Mouse (Mus musculus) megakaryocyte, embryonic 14.5 days (primary cell): Measurements from ENCODE around the gene Unc79. TPM values are rescaled to one million over a fixed set of nuclear protein-coding genes. Genes with fewer than 3 reads are reported as not detected.

Source experiments
- H3K27me3 ChIP-seq: replicated peaks from 2 replicates; pipeline ENCODE3; 2012; ENCODE audit warnings: inconsistent platforms
- H3K36me3 ChIP-seq: replicated peaks from 2 replicates; pipeline ENCODE3; 2012; ENCODE audit warnings: low read length, inconsistent platforms, mixed read lengths
- H3K4me1 ChIP-seq: 2 replicates; pipeline ENCODE4 v1.6.1; 2012; ENCODE audit warnings: inconsistent platforms
- H3K4me3 ChIP-seq: replicated peaks from 2 replicates; pipeline ENCODE3; 2012; ENCODE audit warnings: moderate library complexity, mild to moderate bottlenecking, inconsistent platforms
- H3K9me3 ChIP-seq: 2 replicates; pipeline ENCODE4 v1.6.1; 2012; ENCODE audit warnings: inconsistent platforms
- FLI1 ChIP-seq: IDR thresholded peaks from 2 replicates; pipeline ENCODE4 v1.6.1; 2012; ENCODE audit warnings: low read length, inconsistent platforms, mixed read lengths
- GATA1 ChIP-seq: IDR thresholded peaks from 3 replicates; pipeline ENCODE4 v1.6.1; 2012; ENCODE audit warnings: mixed read lengths, low read length, inconsistent platforms, borderline replicate concordance
- polyA plus RNA-seq: library from polyadenylated mRNA; stranded (reverse); fragments of >175 nt; gene quantifications from 2 replicates; pipeline ENCODE4 v1.2.3, GENCODE M21; 2012; ENCODE audit warnings: low replicate concordance; ENCODE audit not compliant: insufficient read depth

The Unc79 gene
- polyA plus RNA-seq, 1 experiment = 0.06 TPM

DNA sequence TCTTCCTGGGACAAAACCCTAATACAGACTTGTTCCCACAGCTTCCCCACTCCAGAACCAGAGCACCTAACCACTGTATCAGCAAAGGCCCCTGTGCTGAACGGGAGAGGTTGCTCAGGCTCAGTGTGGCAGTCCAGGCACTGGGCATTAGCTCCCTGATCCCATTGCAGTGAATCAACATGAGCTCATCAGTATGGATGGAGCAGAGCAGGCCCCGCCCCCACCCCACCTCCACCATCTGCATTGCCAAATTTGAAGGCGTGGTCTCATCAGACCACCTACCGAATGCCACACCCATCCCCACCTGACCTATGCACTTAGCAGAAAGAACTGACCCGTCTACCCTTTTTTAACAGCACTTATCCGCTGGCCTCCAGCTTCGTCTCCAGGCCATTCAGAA, 234.4 kb downstream of the Unc79 start:
- H3K4me3 ChIP-seq = no peak overlapping the region
- H3K27me3 ChIP-seq = peaks cover 5% of the 10 kb centered on the region
- H3K9me3 ChIP-seq = no peaks in the 10 kb centered on the region
- no peaks in the 10 kb centered on the region for H3K4me1 ChIP-seq
- TF ChIP-seq FLI1 (no peak), GATA1 (no peak)
- H3K36me3 ChIP-seq = no peaks in the 10 kb centered on the region

DNA sequence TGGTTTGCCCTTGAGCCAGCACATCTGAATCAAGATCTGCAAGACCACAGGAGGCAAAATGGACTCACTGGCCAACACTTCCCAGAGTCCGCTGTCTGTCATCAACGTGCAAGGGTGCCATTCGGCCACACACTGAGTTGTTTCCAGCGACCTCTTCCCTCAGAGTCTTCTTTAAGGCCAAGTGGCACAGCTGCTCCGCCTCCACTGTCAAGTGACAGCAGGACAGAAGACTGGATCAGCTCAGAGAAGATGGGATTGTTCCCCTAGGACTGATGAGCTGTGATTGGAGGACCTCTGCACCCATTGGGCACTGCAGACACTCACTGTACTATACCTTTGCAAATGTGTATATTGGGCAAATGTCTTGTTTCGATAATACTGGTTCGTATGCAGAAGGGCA, 238.4 kb downstream of the Unc79 start:
- no peaks in the 10 kb centered on the region for H3K9me3 ChIP-seq

DNA sequence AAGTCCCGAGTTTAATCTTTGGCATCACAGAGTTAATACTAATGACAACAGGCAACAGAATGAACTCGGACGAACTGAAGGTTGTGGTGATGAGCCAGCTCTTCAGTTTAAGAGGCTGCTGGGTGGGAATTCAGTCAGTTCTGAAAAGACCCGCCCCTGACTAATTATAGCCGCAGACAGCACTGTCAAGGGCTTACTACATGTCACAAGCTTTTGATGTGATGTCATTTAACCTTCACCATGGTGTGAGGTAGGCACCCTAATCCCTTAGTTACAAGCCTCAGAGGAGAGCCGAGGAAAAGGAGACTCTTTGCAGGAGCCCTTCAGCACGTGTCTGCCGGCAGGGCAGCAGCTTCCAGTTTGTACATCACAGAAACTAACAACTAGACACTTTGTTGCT, 239.6 kb downstream of the Unc79 start:
- Histone ChIP-seq H3K27me3 (peaks cover 6% of the 10 kb centered on the region), H3K4me3 (no peak overlapping the region), H3K9me3 (no peaks in the 10 kb centered on the region), H3K36me3 (no peaks in the 10 kb centered on the region), H3K4me1 (no peaks in the 10 kb centered on the region)
- TF ChIP-seq FLI1 (no peak), GATA1 (no peak)

More for the DNA sequence above, 238.4 kb downstream of the Unc79 start:
- TF ChIP-seq FLI1 = no peak
- no peak for TF ChIP-seq GATA1
- Histone ChIP-seq H3K4me1 (no peaks in the 10 kb centered on the region), H3K27me3 (peaks cover 4% of the 10 kb centered on the region), H3K36me3 (no peaks in the 10 kb centered on the region), H3K4me3 (no peak overlapping the region)

DNA sequence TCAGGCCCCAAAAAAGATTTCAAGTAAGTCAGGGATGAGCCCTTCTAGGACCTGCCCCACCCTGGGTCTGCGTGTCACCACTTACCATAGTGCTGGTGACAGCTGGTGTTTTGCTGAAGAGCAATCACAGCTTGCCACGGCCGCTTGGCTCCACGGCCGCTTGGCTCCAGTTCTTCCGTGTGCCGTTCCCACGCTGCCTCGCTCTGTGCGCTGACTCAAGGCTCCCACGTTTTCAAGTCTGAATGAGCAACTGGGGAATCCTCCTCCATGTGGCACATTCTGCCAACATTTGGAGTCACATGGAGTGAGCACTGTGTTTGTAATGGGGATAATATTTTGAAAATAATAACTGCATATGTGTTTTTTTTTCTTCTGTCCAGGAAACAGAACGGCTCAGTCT, 241.1 kb downstream of the Unc79 start:
- TF ChIP-seq GATA1 (no peak), FLI1 (no peak)
- Histone ChIP-seq H3K27me3 (peaks cover 6% of the 10 kb centered on the region), H3K4me1 (no peaks in the 10 kb centered on the region), H3K36me3 (no peaks in the 10 kb centered on the region), H3K4me3 (no peak overlapping the region), H3K9me3 (no peaks in the 10 kb centered on the region)

DNA sequence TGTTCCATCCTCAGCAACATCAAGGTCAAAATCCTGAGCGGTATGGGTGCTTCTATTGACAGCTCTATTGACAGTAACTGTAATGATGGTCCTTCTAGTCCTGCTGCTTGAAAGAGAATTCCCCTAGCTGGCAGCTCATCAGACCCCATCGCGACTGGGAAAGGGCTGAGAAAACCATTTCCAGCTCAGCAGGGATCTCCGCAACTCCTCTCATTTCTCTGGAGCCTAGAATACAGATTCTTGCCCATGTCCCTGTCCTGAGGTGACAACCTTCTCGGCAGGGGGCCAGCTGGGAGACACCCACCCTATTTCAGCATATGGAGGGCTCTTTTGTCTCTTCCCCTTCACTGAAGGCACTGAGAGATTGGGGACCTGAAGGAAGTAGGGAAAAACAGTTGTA, 244.3 kb downstream of the Unc79 start:
- no peak for TF ChIP-seq GATA1
- TF ChIP-seq FLI1 = no peak
- H3K4me3 ChIP-seq = no peak overlapping the region
- no peaks in the 10 kb centered on the region for H3K4me1 ChIP-seq
- H3K36me3 ChIP-seq = no peaks in the 10 kb centered on the region
- H3K9me3 ChIP-seq = no peaks in the 10 kb centered on the region
- peaks cover 8% of the 10 kb centered on the region for H3K27me3 ChIP-seq

DNA sequence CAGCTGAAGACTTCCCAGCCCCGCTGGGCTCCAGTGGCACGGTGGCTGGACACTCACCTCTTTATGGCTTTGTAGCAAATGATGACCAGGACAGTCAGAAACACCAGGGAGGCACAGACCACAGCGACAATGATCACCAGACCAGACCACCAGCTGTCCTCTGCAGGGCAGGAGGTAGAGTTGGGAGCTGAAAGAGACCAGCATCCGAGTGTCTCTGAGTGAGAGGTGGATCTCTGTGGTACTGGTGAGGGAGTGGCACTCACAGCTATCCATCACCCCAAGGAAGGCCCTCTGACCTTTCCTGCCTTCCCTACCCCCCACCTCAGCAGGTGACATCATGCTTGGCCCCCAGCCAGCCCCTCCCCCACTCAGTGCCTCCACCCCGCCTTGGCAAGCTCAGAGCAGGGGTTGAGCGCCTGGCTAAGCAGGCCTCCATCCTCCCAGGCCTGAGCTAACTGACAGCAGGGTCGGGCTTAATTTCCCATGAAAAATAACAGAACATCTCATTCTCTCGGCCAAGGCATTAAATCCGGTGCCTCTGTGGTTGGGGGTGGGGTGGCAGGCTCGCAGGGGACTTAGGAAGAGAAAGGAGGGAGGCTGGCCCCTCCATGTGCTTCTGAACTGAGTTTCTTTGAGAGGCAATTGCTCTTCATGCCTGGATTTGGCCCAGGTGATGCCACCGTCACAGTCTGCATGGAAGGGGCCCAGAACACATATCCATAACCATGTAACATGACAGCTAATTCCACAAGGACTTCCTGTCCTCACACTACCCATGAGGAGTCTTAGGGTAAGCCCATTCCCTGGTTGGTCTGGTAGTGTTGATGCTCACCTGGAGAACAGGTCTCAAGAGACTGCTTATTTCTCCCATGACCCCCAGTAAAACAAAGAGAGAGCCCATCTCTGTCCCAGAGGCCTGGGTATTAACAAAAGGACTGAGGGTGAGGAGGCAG, 254.2 kb downstream of the Unc79 start:
- Histone ChIP-seq H3K9me3 (0 out of 2 replicates have a peak, but pooled peaks cover under 1% of the 10 kb centered on the region), H3K27me3 (no peaks in the 10 kb centered on the region)
- no peak for TF ChIP-seq GATA1
- no peak for TF ChIP-seq FLI1

DNA sequence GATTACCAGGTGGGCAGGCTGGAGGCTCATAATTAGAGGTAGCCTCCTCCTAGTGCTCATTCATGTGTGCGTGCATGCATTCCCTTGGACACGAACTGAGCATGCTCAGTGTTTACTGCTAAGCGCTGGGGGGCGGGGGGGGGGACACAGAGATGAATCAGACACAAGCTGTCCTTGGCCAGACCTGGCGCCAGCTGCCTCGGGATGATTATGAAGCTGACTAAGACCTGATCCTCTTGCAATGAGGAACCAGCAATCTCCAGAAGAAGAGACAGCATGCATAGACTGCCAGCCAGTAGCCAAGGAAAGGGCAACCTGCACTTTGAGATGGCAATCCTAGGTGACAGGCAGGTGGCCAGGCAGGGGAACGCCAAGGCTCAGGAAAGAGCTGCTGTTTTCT, 256.9 kb downstream of the Unc79 start:
- no peaks in the 10 kb centered on the region; the same call in 1 of the 2 replicates for H3K4me1 ChIP-seq
- H3K27me3 ChIP-seq = no peaks in the 10 kb centered on the region
- TF ChIP-seq GATA1 = no peak
- TF ChIP-seq FLI1 = no peak
- no peaks in the 10 kb centered on the region for H3K36me3 ChIP-seq
- H3K4me3 ChIP-seq = no peak overlapping the region
- H3K9me3 ChIP-seq = 0 out of 2 replicates have a peak, but pooled peaks cover 5% of the 10 kb centered on the region

More for the DNA sequence above, 254.2 kb downstream of the Unc79 start:
- H3K36me3 ChIP-seq = no peaks in the 10 kb centered on the region
- no peak overlapping the region for H3K4me3 ChIP-seq
- H3K4me1 ChIP-seq = no peaks in the 10 kb centered on the region

DNA sequence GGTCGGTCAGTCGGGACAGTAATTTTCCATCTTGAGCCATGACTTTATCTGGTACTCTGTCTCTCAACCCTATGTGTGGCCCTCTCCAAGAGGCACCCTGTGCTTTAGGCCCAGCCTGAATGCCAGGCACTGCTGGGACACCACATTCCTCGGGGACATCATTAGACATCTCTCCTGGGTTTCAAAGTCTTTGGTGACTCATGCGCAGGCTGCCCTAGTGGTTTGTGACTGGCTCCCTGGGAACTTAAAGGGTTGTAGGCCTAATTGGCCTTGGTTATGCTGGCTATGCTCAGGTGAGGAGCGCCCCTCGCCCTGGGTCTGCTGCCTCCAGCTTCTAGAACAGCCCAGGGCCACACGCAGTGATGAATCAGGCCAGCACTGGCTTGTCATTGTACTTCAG, 260.9 kb downstream of the Unc79 start:
- Histone ChIP-seq H3K4me1 (peaks cover 4% of the 10 kb centered on the region; the same call in 1 of the 2 replicates), H3K4me3 (no peak overlapping the region), H3K9me3 (peaks cover 12% of the 10 kb centered on the region; the same call in 1 of the 2 replicates), H3K27me3 (no peaks in the 10 kb centered on the region), H3K36me3 (no peaks in the 10 kb centered on the region)
- TF ChIP-seq GATA1 (no peak), FLI1 (no peak)

DNA sequence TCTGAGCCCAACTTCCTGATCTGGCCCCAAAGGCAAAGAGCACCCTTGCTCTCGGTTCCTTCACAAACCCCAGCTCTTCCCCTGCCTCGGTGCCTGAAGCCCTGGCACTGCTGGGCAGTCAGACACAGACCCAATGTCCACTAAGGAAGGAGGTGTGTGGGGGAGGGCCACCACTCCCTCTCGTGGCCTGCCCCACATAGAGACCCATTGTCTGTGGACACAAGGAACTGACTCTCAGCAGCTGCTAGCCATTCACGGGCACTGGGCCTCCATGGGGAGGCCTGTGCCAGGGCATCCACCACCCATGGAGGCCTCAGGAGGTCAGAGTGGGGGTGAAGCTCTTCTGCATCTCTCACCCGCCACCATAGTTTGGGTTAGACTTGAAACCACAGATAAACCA, 262.4 kb downstream of the Unc79 start:
- H3K4me1 ChIP-seq = peaks cover 4% of the 10 kb centered on the region; the same call in 1 of the 2 replicates
- H3K9me3 ChIP-seq = peaks cover 12% of the 10 kb centered on the region; the same call in 1 of the 2 replicates
- no peaks in the 10 kb centered on the region for H3K36me3 ChIP-seq
- TF ChIP-seq FLI1 = no peak
- TF ChIP-seq GATA1 = no peak
- no peaks in the 10 kb centered on the region for H3K27me3 ChIP-seq
- no peak overlapping the region for H3K4me3 ChIP-seq

DNA sequence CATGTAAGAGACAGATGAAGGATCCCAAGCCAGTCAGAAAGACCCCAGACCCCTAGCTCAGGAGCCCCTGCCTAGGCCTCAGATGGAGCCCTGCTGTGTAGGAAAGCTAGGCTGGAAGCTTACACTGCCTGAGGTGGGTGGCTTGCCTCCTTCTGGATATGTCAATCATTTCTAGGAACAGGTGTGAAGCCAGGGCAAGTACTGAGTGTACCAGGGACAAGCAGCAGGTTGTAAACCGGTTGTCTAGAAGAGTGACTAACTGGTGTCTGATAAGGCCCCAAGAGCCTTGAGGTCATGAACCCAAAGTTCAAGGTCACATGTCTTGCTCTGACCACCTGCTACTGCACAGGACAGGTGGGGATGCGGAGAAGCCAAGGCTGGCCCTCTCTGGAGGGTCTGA, 264.9 kb downstream of the Unc79 start:
- H3K9me3 ChIP-seq = peaks cover 6% of the 10 kb centered on the region; the same call in 1 of the 2 replicates

More for the DNA sequence above, 264.9 kb downstream of the Unc79 start:
- Histone ChIP-seq H3K4me1 (peaks cover 4% of the 10 kb centered on the region; the same call in 1 of the 2 replicates), H3K4me3 (no peak overlapping the region), H3K27me3 (no peaks in the 10 kb centered on the region), H3K36me3 (no peaks in the 10 kb centered on the region)
- TF ChIP-seq FLI1 (no peak), GATA1 (no peak)
